Mouse (Mus musculus): ENCODE measurements around the gene Slc27a4. TPM values are rescaled to one million over a fixed set of nuclear protein-coding genes. Genes with fewer than 3 reads are reported as not detected.

Slc27a4 gene
- total RNA-seq, 2 experiments from 2014 or later = 31.0 to 34.0 TPM

DNA sequence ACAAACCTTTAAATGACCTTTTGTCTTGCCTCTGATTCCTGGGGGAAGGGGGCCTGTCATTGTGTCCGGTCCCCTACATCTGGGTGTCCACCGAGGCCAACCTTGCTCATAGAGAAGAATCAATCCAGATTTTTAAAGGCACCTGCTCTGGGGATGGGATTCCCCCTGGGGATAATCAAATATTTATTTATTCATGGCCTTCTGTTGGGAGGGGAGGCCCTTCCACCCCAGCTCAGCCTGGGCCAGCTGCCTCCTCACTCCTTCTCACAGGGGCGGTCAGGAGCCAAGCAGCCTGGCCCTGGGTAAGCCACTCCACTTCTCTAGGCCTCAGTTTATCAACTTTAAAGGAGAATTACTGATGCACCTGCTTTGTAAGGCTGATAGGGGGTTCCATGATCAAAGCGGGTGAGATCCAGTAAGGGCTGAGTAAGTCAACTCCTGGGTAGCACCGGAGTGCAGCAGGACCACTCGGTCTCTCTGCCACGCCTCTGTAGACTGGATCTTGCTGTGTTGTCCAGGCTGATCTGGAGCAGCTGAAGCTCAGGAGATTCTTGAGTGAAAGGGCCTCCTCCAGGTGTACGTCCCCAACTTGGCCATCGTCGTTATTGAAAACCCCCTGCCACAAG, 53.3 kb downstream of the Slc27a4 start:
- DNase-seq (ENCODE audit: low spot score in 2 of 2) = no peak

DNA sequence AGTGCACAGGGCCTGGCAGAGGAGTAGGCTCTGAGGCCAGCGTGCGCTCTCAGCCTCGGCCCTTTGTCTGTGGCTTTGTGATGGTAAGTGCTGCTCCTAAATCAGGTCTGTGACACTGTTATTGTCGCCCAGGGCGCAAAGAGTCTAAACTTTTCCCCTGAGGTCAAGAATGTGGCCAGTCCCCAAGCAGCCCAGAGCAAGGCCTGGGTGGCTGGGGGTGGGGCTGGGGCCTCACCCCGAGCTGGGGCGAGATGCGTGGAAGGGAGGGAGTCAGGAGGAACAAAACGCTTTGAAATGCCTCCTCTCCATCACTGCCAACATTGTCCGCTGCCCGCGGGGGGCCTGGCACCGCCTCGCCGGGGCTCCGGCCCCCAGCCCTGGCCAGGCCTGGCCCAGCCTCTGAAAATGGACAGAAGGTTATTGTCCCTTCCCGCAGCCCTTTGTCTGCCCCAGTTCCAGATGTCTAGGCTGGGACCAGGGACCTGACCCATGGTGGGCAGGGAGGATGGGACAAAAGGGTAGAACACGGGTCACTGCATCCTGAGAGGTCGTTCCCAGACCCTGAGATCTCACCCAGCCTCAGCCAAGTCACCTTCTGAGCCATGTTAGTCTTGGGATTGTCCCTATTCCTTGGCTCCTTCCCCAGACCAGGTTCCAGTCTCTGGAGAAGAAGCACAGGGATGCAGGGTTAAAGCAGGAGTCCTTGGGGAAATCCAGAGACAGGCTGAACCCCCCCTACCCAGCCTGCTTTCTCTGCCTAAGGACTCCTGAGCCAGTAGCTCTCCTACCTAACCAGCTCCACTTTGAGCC, 54.2 kb downstream of the Slc27a4 start:
- no peak for DNase-seq (ENCODE audit: low spot score in 2 of 2)

DNA sequence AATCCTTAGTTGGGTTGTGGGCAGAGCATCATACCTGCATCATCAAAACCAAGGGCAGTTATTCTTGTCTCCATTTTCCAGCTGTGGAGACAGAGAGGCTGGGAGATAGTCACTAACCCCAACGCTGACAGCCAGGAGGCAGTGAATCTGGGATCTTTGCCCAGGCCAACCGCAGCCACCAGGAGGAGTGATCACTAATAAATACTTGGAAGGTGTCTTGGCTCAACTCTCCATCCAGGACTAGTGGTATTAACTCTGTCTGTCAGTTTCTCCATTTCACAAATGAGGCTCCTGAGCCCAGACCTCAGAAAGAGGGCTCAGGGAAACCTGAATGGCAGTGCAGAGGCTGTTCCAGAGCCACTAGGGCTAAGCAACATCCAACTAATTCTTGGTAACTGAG, 54.9 kb downstream of the Slc27a4 start:
- no peak for DNase-seq (ENCODE audit: low spot score in 2 of 2)

DNA sequence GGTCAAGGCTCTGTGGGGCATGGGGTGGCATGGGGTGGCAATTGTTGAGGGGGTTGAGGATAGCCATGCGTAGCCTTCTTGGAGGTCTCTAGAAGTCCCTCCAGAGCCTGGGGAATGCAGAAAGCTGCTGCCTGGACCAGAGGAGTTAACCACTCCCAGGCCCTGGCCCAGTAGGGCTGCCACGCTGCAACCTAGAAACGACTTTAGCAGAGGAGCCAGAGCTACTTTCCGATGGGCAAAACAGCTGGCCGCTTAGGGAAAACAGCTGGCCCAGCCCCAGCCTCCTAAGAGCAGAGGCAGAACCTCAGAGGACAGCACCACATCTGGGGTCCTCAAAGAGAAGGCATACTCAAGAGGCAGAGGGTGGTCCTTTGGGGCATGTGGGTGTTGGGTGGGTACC, 55.5 kb downstream of the Slc27a4 start:
- no peak for DNase-seq (ENCODE audit: low spot score in 2 of 2)

GRCm38 (mm10) chr2:29858748-29859473, 56.5 kb downstream of the Slc27a4 start:
- DNase-seq (ENCODE audit: low spot score in 2 of 2) = peak in 1 of 2 experiments; percentile 40

- DNase-seq (ENCODE audit: low spot score in 2 of 2) = no peak
Measured at GRCm38 (mm10) chr2:29865125-29865524, 62.7 kb downstream of the Slc27a4 start.

Small RNA genes within 50 kb of the gene (microRNA-seq; reads per million reads assigned to microRNA genes)
- gene Mir219a-2 (not detected), gene Mir219b (not detected)

Other genes with a start within 250 kb of the Slc27a4 start
- 10 to 100 TPM; 64.6 to 65.1 TPM for gene Rapgef1, start 182.9 kb upstream of the Slc27a4 start, total RNA-seq (2021)
- gene Gm13420, start 50.9 kb upstream of the Slc27a4 start, total RNA-seq (2021) = 1 to 10 TPM in 1 of 2 experiments, not detected in 1; 1.8 TPM
- gene Gm13547, start 43.3 kb upstream of the Slc27a4 start, total RNA-seq (2021) = not detected
- gene Coq4, start 15.1 kb upstream of the Slc27a4 start, total RNA-seq (2021) = 10 to 100 TPM; 20.3 to 22.5 TPM
- 10 to 100 TPM; 56.8 to 57.3 TPM for gene Trub2, start 14.1 kb upstream of the Slc27a4 start, total RNA-seq (2021)
- 10 to 100 TPM; 49.5 to 55.6 TPM for gene Urm1, start 17.4 kb downstream of the Slc27a4 start, total RNA-seq (2021)
- gene Cercam, start 66.5 kb downstream of the Slc27a4 start, total RNA-seq (2021) = 10 to 100 TPM; 28.3 to 34.4 TPM
- 10 to 100 TPM; 80.0 to 82.1 TPM for gene Odf2, start 86.6 kb downstream of the Slc27a4 start, total RNA-seq (2021)
- 10 to 100 TPM; 41.4 to 44.6 TPM for gene Gle1, start 132.8 kb downstream of the Slc27a4 start, total RNA-seq (2021)
- 100 to 1,000 TPM; 230 to 284 TPM for gene Sptan1, start 162.9 kb downstream of the Slc27a4 start, total RNA-seq (2021)
- 10 to 100 TPM; 35.9 to 39.2 TPM for gene Wdr34, start 246.2 kb downstream of the Slc27a4 start, total RNA-seq (2021)

Measured in adrenal gland, postnatal 4 days (tissue).